In genomic region chr2:29845636-29846035, GRCm38 (mm10) we compare ENCODE assay signal across 10 mouse cellular contexts. TPM values are rescaled to one million over a fixed set of nuclear protein-coding genes. Genes with fewer than 3 reads are reported as not detected.
DNase-seq lines count a peak whose midpoint lies in the region; ATAC-seq and TF ChIP-seq lines count a peak whose summit lies in the region.
"Had no signal": no experiment of that assay in that cellular context is flagged by ENCODE, and none has a peak within 500 bp of the region (broad histone marks: within the 10 kb centered on the region; RNA-seq: fewer than 3 reads in every experiment).

No protein-coding gene starts in this region.

- TF ChIP-seq CTCF in layer of hippocampus, adult 2 months (conservative IDR thresholded peaks at IDR 0.05), result no peak

- no peak for ATAC-seq in intestine, embryonic 14.5 days (replicated peaks; ENCODE audit: low FRiP score, low TSS enrichment, low read depth)
- no peak for ATAC-seq in neural tube, embryonic 12.5 days (ENCODE audit: low FRiP score, low read depth)
- ATAC-seq: Patski had no signal

- H3K36me3 ChIP-seq in forebrain, embryonic 10.5 days (replicated peaks), result peaks cover 35% of the 10 kb centered on the region
- H3K36me3 ChIP-seq in intestine, embryonic 14.5 days (ENCODE audit: control insufficient read depth, insufficient read depth, low read length), result peaks cover 31% of the 10 kb centered on the region
- H3K36me3 ChIP-seq in neural tube, embryonic 12.5 days, result peaks cover 23% of the 10 kb centered on the region

- peak overlapping the region; percentile 89 for H3K27ac ChIP-seq in layer of hippocampus, adult 2 months
- H3K27ac ChIP-seq in forebrain, embryonic 10.5 days, result peak overlapping the region; percentile 85
- H3K27ac ChIP-seq in intestine, embryonic 14.5 days (ENCODE audit: low read depth), result no peak overlapping the region
- peak overlapping the region; percentile 96 for H3K27ac ChIP-seq in neural tube, embryonic 12.5 days

- 1% methylated on average over 25 of the region's 25 CpGs for WGBS in forebrain, embryonic 10.5 days
- 13% methylated on average over 25 of the region's 25 CpGs for WGBS in intestine, embryonic 14.5 days
- 2% methylated on average over 25 of the region's 25 CpGs for WGBS in neural tube, embryonic 12.5 days

- peaks cover 100% of the 10 kb centered on the region for H3K27me3 ChIP-seq in forebrain, embryonic 10.5 days (ENCODE audit: poor library complexity, severe bottlenecking)
- H3K27me3 ChIP-seq in intestine, embryonic 14.5 days (replicated peaks; ENCODE audit: control insufficient read depth, insufficient read depth, low read length), result peaks cover 46% of the 10 kb centered on the region
- H3K27me3 ChIP-seq in neural tube, embryonic 12.5 days (replicated peaks), result no peaks in the 10 kb centered on the region
- H3K27me3 ChIP-seq: Patski had no signal

- peaks cover 52% of the 10 kb centered on the region for H3K4me1 ChIP-seq in forebrain, embryonic 10.5 days
- H3K4me1 ChIP-seq in intestine, embryonic 14.5 days (replicated peaks; ENCODE audit: control insufficient read depth, insufficient read depth, low read length), result peaks cover 8% of the 10 kb centered on the region; the same call in 1 of the 2 replicates
- H3K4me1 ChIP-seq in neural tube, embryonic 12.5 days, result peaks cover 76% of the 10 kb centered on the region

- no peak for DNase-seq in layer of hippocampus, adult 2 months (ENCODE audit: low spot score in 2 of 2)
- no peak for DNase-seq in layer of hippocampus, postnatal 25 days (ENCODE audit: extremely low spot score in 1 of 2, low spot score in 1 of 2)
- peak; percentile 49 for DNase-seq in forebrain, embryonic 10.5 days (ENCODE audit: extremely low spot score, low spot score)
- peak; percentile 71 for DNase-seq in intestine, embryonic 14.5 days (ENCODE audit: low spot score)
- no peak for DNase-seq in ovary, postnatal 14 days (ENCODE audit: low spot score)
- no peak for DNase-seq in thymus, postnatal 36 days
- DNase-seq in right cerebral cortex, postnatal 14 days, result no peak
- DNase-seq: cerebellum, adult 11 months had no signal

- no peaks in the 10 kb centered on the region for H3K9me3 ChIP-seq in forebrain, embryonic 10.5 days
- H3K9me3 ChIP-seq in intestine, embryonic 14.5 days (ENCODE audit: control insufficient read depth, low read length), result no peaks in the 10 kb centered on the region
- H3K9me3 ChIP-seq in neural tube, embryonic 12.5 days, result no peaks in the 10 kb centered on the region

- H3K4me3 ChIP-seq in layer of hippocampus, adult 2 months, result peak overlapping the region; percentile 48
- peak overlapping the region; percentile 61 for H3K4me3 ChIP-seq in forebrain, embryonic 10.5 days
- H3K4me3 ChIP-seq in intestine, embryonic 14.5 days (ENCODE audit: low read depth, low read length), result peak overlapping the region; percentile 16; the same call in 1 of the 2 replicates
- H3K4me3 ChIP-seq in neural tube, embryonic 12.5 days, result peak overlapping the region; percentile 69

- no peak overlapping the region for H3K9ac ChIP-seq in intestine, embryonic 14.5 days (ENCODE audit: low read length)
- H3K9ac ChIP-seq in neural tube, embryonic 12.5 days, result peak overlapping the region; percentile 97

- H3K4me2 ChIP-seq in intestine, embryonic 14.5 days (ENCODE audit: low read length), result peak overlapping the region; percentile 51
- peak overlapping the region; percentile 73 for H3K4me2 ChIP-seq in neural tube, embryonic 12.5 days (replicated peaks)

RNA-seq across cellular contexts. Expression of gene Cercam, which starts 23.3 kb away (rescaled TPM):
- 1 to 10 TPM; 7.9 to 10.0 TPM for total RNA-seq in layer of hippocampus, adult 2 months (2021)
- 1 to 10 TPM; 6.7 to 9.6 TPM for total RNA-seq in layer of hippocampus, postnatal 25 days (2021)
- polyA plus RNA-seq in forebrain, embryonic 10.5 days (2016; fragmentation: Nextera tagmentation; extraction: Ambion mirVana), result 15.0 and 16.3 TPM in 2 replicates
- 20.2 and 22.4 TPM in 2 replicates for polyA plus RNA-seq in intestine, embryonic 14.5 days (2014; fragmentation: Nextera tagmentation; extraction: Ambion mirVana)
- 24.0 and 24.6 TPM in 2 replicates for polyA plus RNA-seq in neural tube, embryonic 12.5 days (2016; fragmentation: Nextera tagmentation; extraction: Ambion mirVana)

RNA-seq across cellular contexts. Expression of gene Urm1, which starts 25.8 kb away (rescaled TPM):
- total RNA-seq in layer of hippocampus, adult 2 months (2021), result 10 to 100 TPM; 43.0 to 48.7 TPM
- total RNA-seq in layer of hippocampus, postnatal 25 days (2021), result 10 to 100 TPM; 48.0 to 56.8 TPM
- polyA plus RNA-seq in forebrain, embryonic 10.5 days (2016; fragmentation: Nextera tagmentation; extraction: Ambion mirVana), result 15.9 and 17.4 TPM in 2 replicates
- 26.7 and 26.9 TPM in 2 replicates for polyA plus RNA-seq in intestine, embryonic 14.5 days (2014; fragmentation: Nextera tagmentation; extraction: Ambion mirVana)
- 17.2 and 19.2 TPM in 2 replicates for polyA plus RNA-seq in neural tube, embryonic 12.5 days (2016; fragmentation: Nextera tagmentation; extraction: Ambion mirVana)

RNA-seq across cellular contexts. Expression of gene Slc27a4, which starts 43.2 kb away (rescaled TPM):
- 10 to 100 TPM; 65.4 to 67.3 TPM for total RNA-seq in layer of hippocampus, adult 2 months (2021)
- total RNA-seq in layer of hippocampus, postnatal 25 days (2021), result 10 to 100 TPM; 74.1 to 76.7 TPM
- polyA plus RNA-seq in forebrain, embryonic 10.5 days (2016; fragmentation: Nextera tagmentation; extraction: Ambion mirVana), result 7.9 and 8.6 TPM in 2 replicates
- 16.0 and 16.2 TPM in 2 replicates for polyA plus RNA-seq in intestine, embryonic 14.5 days (2014; fragmentation: Nextera tagmentation; extraction: Ambion mirVana)
- 32.7 and 34.7 TPM in 2 replicates for polyA plus RNA-seq in neural tube, embryonic 12.5 days (2016; fragmentation: Nextera tagmentation; extraction: Ambion mirVana)

RNA-seq across cellular contexts. Expression of gene Odf2, which starts 43.4 kb away (rescaled TPM):
- 100 to 1,000 TPM; 113 to 127 TPM for total RNA-seq in layer of hippocampus, adult 2 months (2021)
- total RNA-seq in layer of hippocampus, postnatal 25 days (2021), result 100 to 1,000 TPM in 1 of 2 experiments, 10 to 100 TPM in 1; 78.2 to 115 TPM
- 124 and 125 TPM in 2 replicates for polyA plus RNA-seq in forebrain, embryonic 10.5 days (2016; fragmentation: Nextera tagmentation; extraction: Ambion mirVana)
- polyA plus RNA-seq in intestine, embryonic 14.5 days (2014; fragmentation: Nextera tagmentation; extraction: Ambion mirVana), result 50.0 and 64.3 TPM in 2 replicates
- 84.0 and 98.5 TPM in 2 replicates for polyA plus RNA-seq in neural tube, embryonic 12.5 days (2016; fragmentation: Nextera tagmentation; extraction: Ambion mirVana)

RNA-seq across cellular contexts. Expression of gene Trub2, which starts 57.3 kb away (rescaled TPM):
- 10 to 100 TPM; 47.7 to 48.6 TPM for total RNA-seq in layer of hippocampus, adult 2 months (2021)
- 10 to 100 TPM; 46.3 to 46.8 TPM for total RNA-seq in layer of hippocampus, postnatal 25 days (2021)
- polyA plus RNA-seq in forebrain, embryonic 10.5 days (2016; fragmentation: Nextera tagmentation; extraction: Ambion mirVana), result 56.3 and 57.6 TPM in 2 replicates
- 33.3 and 34.6 TPM in 2 replicates for polyA plus RNA-seq in intestine, embryonic 14.5 days (2014; fragmentation: Nextera tagmentation; extraction: Ambion mirVana)
- polyA plus RNA-seq in neural tube, embryonic 12.5 days (2016; fragmentation: Nextera tagmentation; extraction: Ambion mirVana), result 44.4 and 44.7 TPM in 2 replicates

Comparison
In these comparisons a context has a peak if more than half of its experiments do, and no peak if none do; other contexts are left out.
1. DNase-seq: peak in forebrain, embryonic 10.5 days (single experiment) and intestine, embryonic 14.5 days (single experiment); none in layer of hippocampus, adult 2 months (0 of 2), layer of hippocampus, postnatal 25 days (0 of 2), ovary, postnatal 14 days (single experiment), thymus, postnatal 36 days (0 of 2) and right cerebral cortex, postnatal 14 days (single experiment).
2. H3K4me3 ChIP-seq: peak in every context shown above with its lines; median percentile 69 in neural tube, embryonic 12.5 days; 61 in forebrain, embryonic 10.5 days; 48 in layer of hippocampus, adult 2 months; 16 in intestine, embryonic 14.5 days.